Mouse (Mus musculus) lung, embryonic 16.5 days (tissue): ENCODE data around the gene Defb5. TPM values are rescaled to one million over a fixed set of nuclear protein-coding genes. Genes with fewer than 3 reads are reported as not detected.

Source experiments
- polyA plus RNA-seq: library from polyadenylated mRNA; unstranded; fragments of >200 nt; fragmentation: Nextera tagmentation; extraction: Ambion mirVana; gene quantifications from 2 replicates; pipeline ENCODE4 v1.2.1, GENCODE M21; 2015

The Defb5 gene
- polyA plus RNA-seq, 1 experiment from 2014 or later, result not detected

Other genes with a start within 250 kb of the Defb5 start
- gene Defb38, start 221.0 kb upstream of the Defb5 start, polyA plus RNA-seq, result not detected in 2 replicates
- not detected in 2 replicates for gene Defb39, start 182.8 kb upstream of the Defb5 start, polyA plus RNA-seq
- not detected in 2 replicates for gene Defb12, start 132.7 kb upstream of the Defb5 start, polyA plus RNA-seq
- not detected in 2 replicates for gene Defb34, start 123.8 kb upstream of the Defb5 start, polyA plus RNA-seq
- gene Gm45826, start 106.8 kb upstream of the Defb5 start, polyA plus RNA-seq, result not detected in 2 replicates
- gene Defb14, start 53.2 kb upstream of the Defb5 start, polyA plus RNA-seq, result not detected in 2 replicates
- gene Defb4, start 48.9 kb upstream of the Defb5 start, polyA plus RNA-seq, result not detected in 2 replicates
- gene Defb6, start 22.1 kb upstream of the Defb5 start, polyA plus RNA-seq, result not detected in 2 replicates
- gene Defb46, start 7.7 kb upstream of the Defb5 start, polyA plus RNA-seq, result not detected in 2 replicates
- gene Defb3, start 45.8 kb downstream of the Defb5 start, polyA plus RNA-seq, result not detected in 2 replicates
- not detected in 2 replicates for gene Defb8, start 200.0 kb downstream of the Defb5 start, polyA plus RNA-seq
- not detected in 2 replicates for gene Defb7, start 247.5 kb downstream of the Defb5 start, polyA plus RNA-seq